Mouse (Mus musculus) thymus, postnatal 14 days (tissue): ENCODE measurements at regions not wholly inside any gene's neighbourhood (a gene's known extent, or its start where the extent isn't known, plus 50 kb on each side); places are given as distances from the start of the nearest gene placed in this dataset.

ENCODE experiments used
- DNase-seq: peaks from one replicate; pipeline ENCODE4 v3.0.0; 2021

- no peak for DNase-seq
Measured at GRCm38 (mm10) chr7:75404955-75405354, 50.4 kb upstream of the Akap13 start.
